Mouse (Mus musculus) heart, embryonic 14.5 days (tissue): ENCODE data around the gene Tmem17. TPM values are rescaled to one million over a fixed set of nuclear protein-coding genes. Genes with fewer than 3 reads are reported as not detected.

Experiments
- ATAC-seq: fragments of 200-750 bp; cut with Nextera tagmentation; 2 replicates; pipeline ENCODE4 v1.8.0; 2017; ENCODE audit warnings: low read depth, moderate TSS enrichment; ENCODE audit not compliant: insufficient number of reproducible peaks, insufficient read depth, low FRiP score
- H3K27ac ChIP-seq, 2 experiments: fragments of 200-500 bp in 1 of 2; fragments of 300-500 bp in 1 of 2; sonication (generic) in 1 of 2; replicated peaks in 1 of 2; 2 replicates each; pipeline ENCODE4 v1.5.1; 2012 to 2014; ENCODE audit warnings: low read depth in 2 of 2, low read length in 2 of 2, control low read depth in 1 of 2, mild to moderate bottlenecking in 1 of 2, mixed read lengths in 1 of 2; ENCODE audit not compliant: control insufficient read depth in 1 of 2, insufficient read depth in 1 of 2
- H3K27me3 ChIP-seq: fragments of 300-500 bp; sonication (generic); 2 replicates; pipeline ENCODE4 v1.6.1; 2014; ENCODE audit warnings: mild to moderate bottlenecking, low read length, control low read depth; ENCODE audit not compliant: control insufficient read depth, insufficient read depth
- H3K36me3 ChIP-seq: fragments of 300-500 bp; sonication (generic); 2 replicates; pipeline ENCODE4 v1.6.1; 2014; ENCODE audit warnings: mild to moderate bottlenecking, control low read depth, low read length, mixed read lengths; ENCODE audit not compliant: control insufficient read depth, insufficient read depth
- H3K4me1 ChIP-seq, 2 experiments: fragments of 200-500 bp in 1 of 2; fragments of 300-500 bp in 1 of 2; sonication (generic) in 1 of 2; 2 replicates each; pipeline ENCODE4 v1.6.1; 2012 to 2014; ENCODE audit warnings: low read length in 2 of 2, control low read depth in 1 of 2, mixed read lengths in 1 of 2; ENCODE audit not compliant: control insufficient read depth in 2 of 2, insufficient read depth in 2 of 2
- H3K4me2 ChIP-seq: fragments of 300-500 bp; sonication (generic); 2 replicates; pipeline ENCODE4 v1.6.1; 2014; ENCODE audit warnings: mild to moderate bottlenecking, low read length
- H3K4me3 ChIP-seq, 2 experiments: fragments of 200-500 bp in 1 of 2; fragments of 300-500 bp in 1 of 2; sonication (generic) in 1 of 2; 2 replicates each; pipeline ENCODE4 v1.5.1; 2012 to 2014; ENCODE audit warnings: low read length in 2 of 2, mild to moderate bottlenecking in 2 of 2, control low read depth in 1 of 2, low read depth in 1 of 2, moderate library complexity in 1 of 2; ENCODE audit not compliant: control insufficient read depth in 1 of 2, insufficient read depth in 1 of 2
- H3K9ac ChIP-seq: fragments of 300-500 bp; sonication (generic); 2 replicates; pipeline ENCODE4 v1.6.1; 2014; ENCODE audit warnings: mild to moderate bottlenecking, low read length
- H3K9me3 ChIP-seq: fragments of 300-500 bp; sonication (generic); 2 replicates; pipeline ENCODE4 v1.6.1; 2016; ENCODE audit warnings: low read length, control low read depth; ENCODE audit not compliant: control insufficient read depth
- WGBS: fragments of 180-500 bp; shearing (Covaris S2); extraction: QIAGEN DNeasy Blood & Tissue Kit; methylation state at CpG from one replicate; pipeline ENCODE4 v1.1.7; 2014; 5-methylcytosine and 5-hydroxymethylcytosine counted together
- polyA plus RNA-seq: library from polyadenylated mRNA; unstranded; fragments of >200 nt; fragmentation: Nextera tagmentation; extraction: Ambion mirVana; gene quantifications from 2 replicates; pipeline ENCODE4 v1.2.1, GENCODE M21; 2014

Tmem17 gene
- polyA plus RNA-seq: 10.3 and 11.0 TPM in 2 replicates

GRCm38 (mm10) chr11:22512038-22513001, at the start of gene Tmem17:
TSS of gene Tmem17 (plus strand) at chr11:22512088.
- peak within 1 kb of the TSS; percentile 85 to 92 for H3K27ac ChIP-seq
- peak within 1 kb of the TSS; percentile 88 to 90 for H3K4me3 ChIP-seq
- H3K27me3 ChIP-seq: no peaks in the 10 kb centered on the region
- under 1% methylated on average over 66 of the region's 73 CpGs for WGBS
- H3K4me1 ChIP-seq: peaks cover 2 to 12% of the 10 kb centered on the region in 2 experiments; a peak in 3 of 4 replicates
- no peaks in the 10 kb centered on the region for H3K9me3 ChIP-seq
- H3K9ac ChIP-seq: peak within 1 kb of the TSS; percentile 93
- H3K36me3 ChIP-seq: no peaks in the 10 kb centered on the region
- peak; percentile 90 for ATAC-seq
- H3K4me2 ChIP-seq: peak within 1 kb of the TSS; percentile 83

- H3K4me2 ChIP-seq: no peak overlapping the region
- no peak overlapping the region for H3K4me3 ChIP-seq
- ATAC-seq: no peak
- H3K27me3 ChIP-seq: no peaks in the 10 kb centered on the region
- H3K27ac ChIP-seq: no peak overlapping the region
- no peaks in the 10 kb centered on the region for H3K4me1 ChIP-seq
- H3K9ac ChIP-seq: no peak overlapping the region
- 64% methylated on average over 3 of the region's 3 CpGs for WGBS
- no peaks in the 10 kb centered on the region for H3K36me3 ChIP-seq
- H3K9me3 ChIP-seq: no peaks in the 10 kb centered on the region
These were observed 31.9 kb upstream of the Tmem17 start for GRCm38 (mm10) chr11:22479836-22480619.

GRCm38 (mm10) chr11:22481639-22482361, 30.1 kb upstream of the Tmem17 start:
- Histone ChIP-seq H3K9me3 (no peaks in the 10 kb centered on the region), H3K4me2 (no peak overlapping the region), H3K27me3 (no peaks in the 10 kb centered on the region), H3K4me3 (no peak overlapping the region), H3K4me1 (no peaks in the 10 kb centered on the region), H3K9ac (no peak overlapping the region), H3K36me3 (no peaks in the 10 kb centered on the region), H3K27ac (no peak overlapping the region)
- no peak for ATAC-seq
- WGBS: 80% methylated on average over 1 of the region's 1 CpGs

GRCm38 (mm10) chr11:22482362-22482760, 29.5 kb upstream of the Tmem17 start:
- Histone ChIP-seq H3K4me1 (no peaks in the 10 kb centered on the region), H3K9me3 (no peaks in the 10 kb centered on the region), H3K27ac (no peak overlapping the region), H3K4me2 (no peak overlapping the region), H3K9ac (no peak overlapping the region), H3K4me3 (no peak overlapping the region), H3K36me3 (no peaks in the 10 kb centered on the region), H3K27me3 (no peaks in the 10 kb centered on the region)
- WGBS: 92% methylated on average over 3 of the region's 3 CpGs
- ATAC-seq: no peak

- no peaks in the 10 kb centered on the region for H3K27me3 ChIP-seq
- no peak overlapping the region for H3K4me3 ChIP-seq
- 92% methylated on average over 2 of the region's 2 CpGs for WGBS
- H3K9ac ChIP-seq: no peak overlapping the region
- H3K4me1 ChIP-seq: no peaks in the 10 kb centered on the region
- H3K4me2 ChIP-seq: no peak overlapping the region
- no peak overlapping the region for H3K27ac ChIP-seq
- H3K36me3 ChIP-seq: no peaks in the 10 kb centered on the region
- ATAC-seq: no peak
- no peaks in the 10 kb centered on the region for H3K9me3 ChIP-seq
These were observed 18.1 kb upstream of the Tmem17 start for GRCm38 (mm10) chr11:22493694-22494319.

GRCm38 (mm10) chr11:22494941-22495340, 16.9 kb upstream of the Tmem17 start:
- no peak overlapping the region for H3K9ac ChIP-seq
- H3K4me2 ChIP-seq: no peak overlapping the region
- H3K9me3 ChIP-seq: no peaks in the 10 kb centered on the region
- no peaks in the 10 kb centered on the region for H3K4me1 ChIP-seq
- no peak overlapping the region for H3K4me3 ChIP-seq
- H3K27me3 ChIP-seq: no peaks in the 10 kb centered on the region
- H3K27ac ChIP-seq: no peak overlapping the region
- no peak for ATAC-seq
- H3K36me3 ChIP-seq: no peaks in the 10 kb centered on the region

- Histone ChIP-seq H3K9ac (no peak overlapping the region), H3K36me3 (no peaks in the 10 kb centered on the region), H3K4me2 (no peak overlapping the region), H3K4me3 (no peak overlapping the region), H3K9me3 (no peaks in the 10 kb centered on the region), H3K27ac (no peak overlapping the region), H3K4me1 (no peaks in the 10 kb centered on the region), H3K27me3 (no peaks in the 10 kb centered on the region)
- 81% methylated on average over 6 of the region's 6 CpGs for WGBS
- no peak for ATAC-seq
These were observed 12.5 kb upstream of the Tmem17 start for GRCm38 (mm10) chr11:22499396-22499795.
